Mouse (Mus musculus) spleen, adult 2 months (tissue): ENCODE results near the gene Pitpnm2.

Experiments
- CTCF ChIP-seq: fragments of 200-500 bp; IDR thresholded peaks from 2 replicates; pipeline ENCODE4 v1.5.1; 2011; ENCODE audit warnings: mild to moderate bottlenecking, inconsistent platforms; ENCODE audit not compliant: insufficient read depth, insufficient read length, insufficient replicate concordance; ENCODE audit errors: extremely low read depth
- POLR2A ChIP-seq: fragments of 200-500 bp; IDR thresholded peaks from 2 replicates; pipeline ENCODE4 v1.6.1; 2011; ENCODE audit warnings: low read depth, low read length, inconsistent platforms

DNA sequence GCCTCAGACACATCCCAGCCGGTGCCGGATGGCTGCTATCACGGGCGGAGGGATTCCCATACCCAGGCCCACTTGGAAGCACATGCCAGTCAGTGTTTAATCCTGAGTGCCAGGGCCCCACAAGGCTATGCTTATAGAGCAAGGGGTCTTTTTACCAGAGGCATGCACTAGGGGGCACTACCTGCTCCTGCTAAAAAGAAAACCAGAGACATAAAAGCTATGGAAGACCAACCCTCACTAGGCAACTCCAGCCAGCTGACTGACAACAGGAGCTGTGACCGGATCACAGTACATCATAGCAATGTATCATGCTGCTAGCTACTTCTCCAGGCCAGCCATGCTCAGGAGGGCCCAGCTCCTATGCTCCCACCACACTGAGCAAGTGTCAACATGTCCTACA, 87.0 kb downstream of the Pitpnm2 start:
- TF ChIP-seq CTCF (peak; percentile 24; the same call in 1 of the 2 replicates), POLR2A (no peak)
